Mouse (Mus musculus) right cerebral cortex, postnatal 36 days (tissue): ENCODE results near the gene Ccdc77.
"Not testable (repeated sequence)": the region's sequence is repeated elsewhere in the genome, so short reads cannot be mapped to it uniquely, and the experiment has no call there.

ENCODE experiments used
- DNase-seq, 2 experiments: peaks; one replicate each; pipeline ENCODE4 v3.0.0; 2022; ENCODE audit warnings: low spot score in 2 of 2, mixed read lengths in 1 of 2

Ccdc77 gene

DNA sequence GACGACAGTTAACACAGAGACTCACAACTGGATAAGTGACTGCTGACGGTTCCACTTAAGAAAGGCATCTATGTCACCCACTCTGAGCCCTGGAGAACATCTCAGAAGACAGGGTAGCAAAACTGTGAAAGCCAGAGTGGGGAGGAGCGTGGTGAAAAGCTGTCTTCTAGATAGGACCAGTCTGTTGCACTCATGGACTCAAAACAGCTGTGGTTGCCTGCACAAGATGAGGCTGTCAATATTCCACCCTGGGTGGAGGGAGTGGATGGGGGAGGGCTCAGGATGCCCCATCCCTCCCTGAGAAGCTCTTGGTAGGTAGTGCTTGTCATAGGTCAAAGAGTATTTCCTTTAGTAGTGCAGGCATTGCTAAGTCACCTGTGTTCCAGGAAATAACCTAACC is 54.4 kb downstream of the Ccdc77 start:
- no peak for DNase-seq

DNA sequence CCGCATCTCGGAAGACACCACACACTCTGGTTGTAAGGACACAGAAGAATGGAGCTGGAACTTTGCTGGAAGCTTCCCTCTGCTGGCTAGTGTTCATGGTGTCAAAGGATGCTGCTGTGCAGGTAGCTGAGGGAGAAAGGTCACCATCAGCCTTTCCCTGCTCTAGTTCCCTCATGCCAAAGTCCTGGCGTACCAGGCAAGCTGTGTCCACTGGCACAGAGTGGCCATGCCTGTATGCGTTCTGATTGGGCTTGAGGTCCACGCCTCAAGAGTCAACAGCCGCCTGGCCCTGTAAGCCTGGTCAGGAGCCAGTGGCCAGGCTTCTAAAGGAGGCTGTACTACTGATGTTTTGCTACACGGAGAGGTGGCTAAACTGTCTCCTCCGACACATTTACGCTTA is 54.8 kb downstream of the Ccdc77 start:
- no peak for DNase-seq

DNA sequence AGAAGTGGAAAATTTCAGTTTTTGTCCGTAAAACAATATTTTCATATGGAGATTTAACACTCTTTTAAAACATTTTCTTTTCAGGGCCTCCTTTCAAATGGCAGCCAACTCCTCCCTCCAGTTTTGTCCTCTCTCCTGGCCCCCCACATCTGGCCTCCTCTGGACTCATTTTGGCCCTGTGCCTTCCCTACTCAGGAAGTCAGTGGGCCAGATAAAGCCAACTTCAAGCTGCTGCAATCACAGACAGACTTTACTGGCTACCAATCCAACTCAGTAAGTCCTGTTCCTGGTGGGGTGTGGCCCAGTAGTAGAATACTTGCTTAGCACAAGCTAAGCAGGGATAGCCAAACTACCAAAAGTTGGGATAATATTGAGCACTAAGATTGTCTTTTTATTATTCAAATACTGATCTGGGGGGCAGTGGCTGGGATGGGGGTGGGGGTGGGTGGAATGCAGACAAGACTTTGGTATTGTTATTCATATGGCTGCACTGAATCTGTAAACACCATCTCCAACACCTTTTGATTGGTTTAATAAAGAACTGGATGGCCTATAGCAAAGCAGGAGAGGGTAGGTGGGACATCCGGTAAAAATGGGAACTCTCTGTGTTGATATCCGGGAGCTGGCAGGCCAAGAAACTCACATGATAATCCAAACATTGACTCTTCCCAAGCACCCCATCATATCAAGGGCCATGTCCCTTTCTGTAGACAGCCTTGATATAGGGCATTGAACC is 57.1 kb downstream of the Ccdc77 start:
- DNase-seq: no peak

DNA sequence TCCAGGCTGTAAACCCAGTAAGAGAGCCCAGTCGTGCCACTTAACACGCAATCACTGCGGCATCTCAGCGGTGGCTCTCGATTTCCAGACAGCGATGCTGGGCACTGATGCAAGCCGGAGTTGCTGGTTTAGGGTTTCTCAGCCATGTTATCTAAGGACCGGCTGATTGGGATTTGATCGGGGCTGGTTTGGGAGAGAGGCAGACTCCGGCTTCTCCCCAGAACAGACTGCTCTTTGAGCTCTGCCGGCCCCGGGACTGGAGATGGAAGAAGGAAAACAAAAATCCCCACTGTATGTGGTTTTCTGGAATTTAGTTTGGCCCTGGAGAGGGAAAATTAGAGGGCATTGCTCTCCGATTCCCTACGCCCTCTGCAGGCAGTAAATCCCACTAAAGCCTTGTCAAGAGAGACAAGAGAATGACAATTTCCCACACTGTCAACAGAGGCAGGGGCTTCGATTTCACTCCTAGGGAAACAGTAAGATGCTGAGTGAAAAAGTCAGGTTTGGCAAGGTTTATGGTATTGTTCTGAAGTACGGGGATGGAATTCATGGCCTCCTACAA is 61.3 kb downstream of the Ccdc77 start:
- DNase-seq: no peak

DNA sequence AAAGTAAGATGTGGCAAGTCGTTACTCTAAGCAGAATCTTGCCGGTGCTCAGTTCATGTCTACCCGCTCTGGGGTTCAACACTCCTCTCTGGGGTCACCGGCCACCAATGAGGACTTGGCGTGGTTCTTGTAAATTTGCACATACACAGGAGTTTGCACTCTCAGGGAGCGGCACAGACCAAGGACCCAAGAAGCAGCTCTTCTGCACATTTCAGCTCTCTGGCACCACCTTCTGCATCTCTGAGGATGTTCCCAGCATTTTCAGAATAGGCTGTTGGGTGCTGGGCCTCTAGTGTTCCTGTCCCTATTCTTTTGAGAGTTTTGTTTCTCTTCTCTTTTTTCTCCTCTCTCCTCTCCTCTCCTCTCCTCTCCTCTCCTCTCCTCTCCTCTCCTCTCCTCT is 63.0 kb downstream of the Ccdc77 start:
- DNase-seq: peak; percentile 24

DNA sequence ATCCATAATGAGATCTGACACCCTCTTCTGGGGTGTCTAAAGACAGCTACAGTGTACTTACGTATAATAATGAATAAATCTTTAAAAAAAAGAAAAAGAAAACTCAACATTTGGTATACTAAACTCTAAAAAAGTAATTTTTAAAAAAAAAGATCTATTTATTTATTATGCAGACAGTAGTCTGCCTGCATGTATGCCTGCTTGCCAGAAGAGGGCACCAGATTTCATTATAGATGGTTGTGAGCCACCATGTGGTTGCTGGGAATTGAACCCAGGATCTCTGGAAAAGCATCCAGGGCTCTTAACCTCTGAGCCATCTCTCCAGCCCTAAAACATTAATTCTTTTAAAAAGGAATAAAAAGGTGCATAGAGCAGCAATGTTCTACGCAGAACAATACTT is 67.6 kb downstream of the Ccdc77 start:
- DNase-seq: not testable (repeated sequence)

DNA sequence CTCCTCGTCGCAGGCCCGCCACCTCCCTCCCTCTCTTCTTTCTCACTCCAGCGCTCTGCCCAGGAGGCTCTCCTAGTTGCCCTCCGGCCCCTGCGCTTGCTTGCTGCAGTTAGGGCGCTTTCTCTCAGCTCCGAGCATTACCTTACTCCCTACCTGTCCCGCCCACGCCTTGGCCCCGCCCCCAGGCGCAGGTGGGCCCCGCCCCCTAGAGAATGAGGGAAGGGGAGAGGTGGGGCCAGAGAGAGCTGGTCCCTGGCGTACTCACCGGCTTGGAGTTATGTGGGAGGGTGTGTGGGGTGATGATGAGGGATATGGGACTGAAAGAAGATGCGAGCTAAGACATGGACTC is 69.4 kb downstream of the Ccdc77 start:
- peak; percentile 8 to 10 for DNase-seq

DNA sequence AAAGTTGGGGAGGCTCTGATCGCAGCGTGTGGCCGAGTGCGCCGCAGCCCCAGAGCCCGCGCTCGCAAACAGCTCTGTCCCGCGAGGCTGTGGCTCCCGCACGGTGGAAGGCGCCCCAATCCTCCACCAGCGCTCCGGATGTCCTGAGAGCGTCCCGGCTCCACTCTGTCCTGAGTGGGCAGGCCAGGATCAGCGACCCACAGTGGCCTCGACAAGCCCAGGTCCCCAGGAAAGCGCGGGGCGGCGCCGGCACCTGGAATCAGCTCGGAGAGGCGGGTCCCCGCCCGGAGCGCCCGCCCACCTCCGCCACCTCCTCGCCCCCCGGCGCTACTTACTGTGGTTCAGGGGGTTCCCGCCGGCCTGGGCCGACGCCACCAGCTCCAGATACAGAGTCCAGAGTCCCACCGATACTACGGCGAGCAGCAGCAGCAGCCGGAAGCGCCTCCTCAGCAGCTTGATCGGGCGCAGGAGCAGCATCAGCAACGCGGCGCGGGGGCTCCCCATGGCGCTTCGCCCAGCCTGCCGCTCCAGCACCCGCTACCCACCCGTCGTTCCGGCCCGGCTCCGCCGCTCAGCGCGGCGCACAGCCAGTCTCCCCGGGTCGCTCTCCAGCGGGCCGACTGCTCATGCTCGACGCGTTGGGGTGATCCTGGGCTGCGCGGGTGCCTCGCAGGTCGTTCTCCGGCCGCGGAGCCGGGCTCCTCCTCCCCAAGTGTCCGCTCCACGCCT is 70.0 kb downstream of the Ccdc77 start, which contains the start of the genes D330020A13Rik and B4galnt3:
Gene D330020A13Rik, plus strand, starts transcription at position 309 of the 729 bp plus-strand sequence.
Gene B4galnt3, minus strand, starts transcription at position 504 of the 729 bp plus-strand sequence.
- peak; percentile 30 to 40 for DNase-seq

DNA sequence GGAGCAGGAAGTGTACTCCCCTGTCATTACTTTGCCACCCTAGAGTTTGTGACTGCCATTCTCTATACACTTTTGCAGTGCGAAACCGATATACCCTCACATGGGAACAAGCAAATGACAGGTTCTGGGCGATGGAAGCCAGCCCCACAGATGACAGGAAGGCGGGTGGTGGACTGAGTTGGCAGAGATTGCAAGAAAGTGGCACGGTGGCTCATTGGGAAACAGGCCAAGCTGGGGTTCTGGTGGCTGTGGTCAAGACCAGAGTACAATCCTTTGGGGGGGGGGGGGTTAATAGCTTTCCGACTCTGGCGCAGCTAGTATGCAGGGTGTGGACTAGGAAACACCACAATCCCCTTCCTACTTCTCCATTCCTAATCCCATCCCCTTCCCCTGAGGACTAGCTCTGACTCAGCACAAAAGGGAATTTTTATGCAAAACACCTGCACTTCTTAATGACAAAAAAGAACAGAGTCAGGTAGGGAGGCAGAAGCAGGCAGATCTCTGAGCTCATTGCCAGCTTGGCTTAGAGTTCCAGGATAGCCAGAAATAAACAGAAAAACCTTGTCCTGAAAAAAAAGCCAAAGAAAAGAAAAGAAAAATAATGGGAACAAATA is 72.7 kb downstream of the Ccdc77 start:
- no peak for DNase-seq

DNA sequence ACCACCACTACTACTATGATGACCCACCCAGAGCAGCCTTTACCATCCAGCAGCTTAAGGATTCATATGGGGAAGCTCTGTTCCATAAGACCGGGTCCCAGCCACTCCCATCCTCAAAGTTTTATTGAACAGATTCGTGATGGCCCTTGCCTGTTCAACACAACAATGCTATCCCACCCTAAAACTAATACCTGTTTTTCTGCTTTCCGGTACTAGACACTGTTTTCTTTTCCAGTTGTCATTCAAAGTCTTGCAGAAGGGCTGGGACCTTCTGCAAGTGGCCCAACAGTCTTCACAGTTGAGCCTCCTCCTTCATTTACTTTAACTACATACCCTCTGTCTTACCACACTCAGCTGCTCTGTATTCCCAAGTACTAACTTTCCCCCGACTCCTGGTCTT is 74.7 kb downstream of the Ccdc77 start:
- DNase-seq: no peak

DNA sequence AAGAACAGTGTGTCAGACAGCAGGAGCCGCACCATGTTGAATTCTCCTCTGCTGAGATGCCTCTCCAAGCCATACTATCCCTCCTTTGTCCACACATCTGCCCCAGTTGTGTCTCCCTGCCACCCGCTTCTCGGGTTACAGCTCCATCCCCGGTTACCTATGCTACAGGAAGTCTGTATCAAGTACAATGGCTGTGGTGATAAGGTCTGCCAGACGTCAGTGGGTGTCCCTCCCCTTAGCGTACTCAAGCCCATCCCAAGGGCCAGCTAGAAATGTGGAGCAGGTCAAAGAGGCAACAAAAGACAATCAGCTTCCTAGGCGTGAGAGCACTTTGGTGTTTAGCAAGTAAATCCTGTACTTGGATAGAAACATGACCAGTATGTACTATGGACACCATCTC is 75.6 kb downstream of the Ccdc77 start:
- DNase-seq: no peak

DNA sequence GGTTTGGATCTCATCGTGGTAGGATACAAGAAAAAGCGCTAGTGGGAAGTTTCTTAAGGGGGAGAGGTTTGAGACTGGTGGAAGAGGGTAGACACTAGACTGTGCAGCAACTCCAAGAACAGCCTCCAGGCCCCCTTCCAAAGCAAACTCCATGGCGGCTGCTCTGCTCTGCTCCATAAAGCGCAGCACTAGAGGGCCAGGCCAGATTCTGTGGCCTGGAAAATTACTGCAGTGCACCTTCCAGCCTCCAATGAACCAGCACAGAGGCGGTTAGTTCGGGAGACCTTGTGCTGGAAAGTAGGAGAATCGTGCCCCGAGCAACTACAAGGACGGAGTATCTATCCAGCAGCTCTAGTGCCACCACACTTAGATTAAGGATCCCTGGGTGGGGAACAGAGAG is 76.9 kb downstream of the Ccdc77 start:
- no peak for DNase-seq

DNA sequence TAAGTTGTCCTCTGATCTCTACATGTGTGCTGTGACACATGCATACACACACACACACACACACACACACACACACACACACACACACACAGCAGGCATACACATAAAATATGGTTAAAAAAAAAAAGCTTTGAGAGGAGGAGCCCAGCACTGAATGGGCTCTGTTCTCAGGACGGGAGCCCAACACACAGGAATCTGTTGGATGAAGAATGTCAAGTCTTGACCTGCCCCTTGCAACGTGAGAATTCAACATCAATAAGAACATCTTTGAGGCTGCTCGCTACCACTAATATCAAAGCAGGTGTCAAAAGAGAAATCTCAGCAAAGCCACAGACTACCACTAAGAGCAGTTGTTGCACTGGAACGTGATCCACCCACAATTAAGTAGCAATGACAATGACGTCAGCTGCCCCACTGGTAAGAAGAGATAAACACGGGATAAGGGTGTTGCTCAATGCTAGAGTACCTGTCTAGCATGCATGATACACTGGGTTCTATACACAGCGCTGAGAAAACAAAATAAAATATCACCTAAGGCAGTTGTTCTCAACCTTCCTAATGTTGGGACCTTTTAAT is 87.2 kb downstream of the Ccdc77 start:
- DNase-seq: no peak

DNA sequence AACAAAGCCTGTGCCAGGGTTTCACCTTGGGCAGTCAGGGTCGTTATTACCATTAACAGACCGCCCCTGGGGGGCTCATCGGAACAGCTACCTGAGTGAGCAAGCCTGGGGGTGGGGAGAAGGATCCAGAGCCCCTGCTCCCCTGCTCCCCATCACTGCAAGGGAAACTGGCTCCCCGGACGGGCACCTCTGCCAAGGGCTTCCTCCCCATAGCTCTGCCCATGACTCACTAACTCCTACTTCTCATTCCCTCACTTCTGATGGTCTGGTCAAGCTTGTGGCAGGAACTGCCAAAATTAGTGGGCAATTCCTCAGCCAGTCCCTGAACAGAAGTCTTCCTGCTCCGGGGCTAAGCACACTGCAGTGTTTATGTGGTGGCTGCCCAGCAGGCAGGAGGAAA is 88.9 kb downstream of the Ccdc77 start:
- no peak for DNase-seq

DNA sequence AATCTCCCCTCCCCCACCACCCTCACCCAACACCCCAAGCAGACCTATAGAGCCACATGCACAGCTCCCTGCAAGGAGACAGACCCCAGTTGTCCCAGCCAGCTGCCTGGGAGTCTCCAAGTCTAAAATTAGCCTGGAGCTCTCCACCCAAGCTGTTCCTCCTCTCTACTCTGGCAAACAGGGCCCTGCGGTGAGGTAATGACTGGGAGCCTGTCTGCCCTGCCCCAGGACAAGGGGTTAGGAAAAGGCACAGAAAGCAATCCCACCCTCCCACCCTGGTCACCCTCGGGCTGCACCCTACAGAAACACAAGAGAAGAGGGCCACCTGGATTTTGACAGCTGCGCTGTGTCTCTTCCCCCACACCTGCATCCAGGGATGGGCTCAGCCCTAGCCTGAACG is 89.3 kb downstream of the Ccdc77 start:
- no peak for DNase-seq
